Mouse (Mus musculus) embryonic fibroblast, embryonic 13.5 days (primary cell): ENCODE results near the gene Slc35b2.

Experiments
- CTCF ChIP-seq: IDR thresholded peaks from 2 replicates; pipeline ENCODE4 v1.5.1; 2011; ENCODE audit warnings: mild to moderate bottlenecking, control low read depth, low read length, moderate library complexity, borderline replicate concordance; ENCODE audit not compliant: insufficient read depth
- POLR2A ChIP-seq: IDR thresholded peaks from 2 replicates; pipeline ENCODE4 v1.6.1; 2011; ENCODE audit warnings: low read depth, mild to moderate bottlenecking, control low read depth, low read length, moderate library complexity

DNA sequence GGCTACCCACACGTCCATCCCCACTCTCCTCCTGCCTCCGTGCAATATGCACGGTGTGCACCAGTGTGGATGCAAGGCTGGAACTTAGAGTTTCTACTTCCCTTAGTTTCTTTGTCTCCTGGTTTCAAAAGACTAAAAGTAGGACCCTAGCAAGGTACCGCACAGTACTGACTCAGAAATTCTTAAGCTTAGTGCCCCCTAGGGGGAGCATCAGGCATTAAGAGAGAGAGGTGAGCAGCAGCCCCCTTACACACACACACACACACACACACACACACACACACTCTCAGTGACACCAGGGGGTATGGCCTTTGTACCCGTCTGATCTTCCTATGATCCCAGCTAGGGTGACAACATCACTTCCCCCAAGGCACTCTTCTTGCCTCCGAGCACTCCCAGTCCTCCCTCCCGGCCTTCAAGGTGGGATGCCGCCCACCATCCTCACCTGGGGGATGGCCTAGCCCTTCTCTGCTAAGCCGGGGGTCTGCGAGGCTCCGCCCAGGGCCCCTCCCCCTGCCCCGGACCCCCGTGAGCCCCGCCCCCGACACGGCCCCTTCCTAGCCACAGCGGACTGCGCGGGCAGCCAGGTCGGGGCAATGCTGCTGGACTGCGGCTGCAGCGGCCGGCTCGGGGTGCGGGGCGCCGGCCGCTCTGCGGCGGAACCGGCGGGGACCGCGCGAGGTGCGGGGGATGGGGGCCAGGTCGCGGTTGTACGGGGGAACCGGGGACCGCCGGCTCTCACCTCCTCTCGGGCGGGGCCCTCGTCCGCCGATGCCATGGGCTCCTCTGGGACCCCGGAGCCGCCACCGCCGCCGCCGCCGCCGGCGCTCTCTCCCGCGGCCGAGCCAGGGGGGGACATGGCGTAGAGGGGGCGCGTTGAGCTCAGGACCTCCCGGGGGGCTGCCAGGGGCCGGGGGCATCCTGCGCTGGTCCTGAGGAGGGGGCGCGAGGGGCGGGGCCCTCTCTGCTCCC, 14.8 kb upstream of the Slc35b2 start:
- TF ChIP-seq CTCF (no peak), POLR2A (no peak)
